ENCODE assay signal across 9 mouse cellular contexts in genomic region chr8:119603771-119604170, GRCm38 (mm10). TPM values are rescaled to one million over a fixed set of nuclear protein-coding genes. Genes with fewer than 3 reads are reported as not detected.
DNase-seq lines count a peak whose midpoint lies in the region; TF ChIP-seq lines count a peak whose summit lies in the region.
"Had no signal": no experiment of that assay in that cellular context is flagged by ENCODE, and none has a peak within 500 bp of the region (broad histone marks: within the 10 kb centered on the region; RNA-seq: fewer than 3 reads in every experiment).

No protein-coding gene starts in this region.

- H3K4me1 ChIP-seq in cerebellum, adult 2 months (ENCODE audit: control insufficient read depth, insufficient read depth, low read length), result peaks cover 9% of the 10 kb centered on the region
- H3K4me1 ChIP-seq in E14TG2a.4 (replicated peaks; ENCODE audit: low read depth, low read length), result peaks cover 39% of the 10 kb centered on the region
- peaks cover 17% of the 10 kb centered on the region for H3K4me1 ChIP-seq in hindbrain, embryonic 10.5 days (replicated peaks)

- no peak for DNase-seq in cerebellum, adult 2 months
- DNase-seq in cerebellum, adult 11 months, result no peak
- no peak for DNase-seq in hindbrain, embryonic 10.5 days (ENCODE audit: low spot score)
- DNase-seq in right cerebral cortex, postnatal 36 days (ENCODE audit: low spot score in 2 of 2), result no peak
- no peak for DNase-seq in MN1 (ENCODE audit: low spot score)
- DNase-seq in kidney, postnatal 36 days, result no peak

- no peak overlapping the region for H3K27ac ChIP-seq in cerebellum, adult 2 months (ENCODE audit: insufficient read depth, low read length)
- H3K27ac ChIP-seq in hindbrain, embryonic 10.5 days, result no peak overlapping the region
- no peak overlapping the region for H3K27ac ChIP-seq in macrophage

- TF ChIP-seq CTCF in cerebellum, adult 2 months (IDR thresholded peaks at IDR 0.05; ENCODE audit: borderline replicate concordance, insufficient read depth, low read depth, low read length), result no peak
- TF ChIP-seq CTCF in E14TG2a.4 (conservative IDR thresholded peaks at IDR 0.05; ENCODE audit: low read length), result no peak

- WGBS in cerebellum, adult 2 months, result 92% methylated on average over 4 of the region's 4 CpGs
- WGBS in hindbrain, embryonic 10.5 days, result 91% methylated on average over 4 of the region's 4 CpGs
- 79% methylated on average over 4 of the region's 4 CpGs for WGBS in macrophage (ENCODE audit: missing documents)

- peaks cover 11% of the 10 kb centered on the region; the same call in 1 of the 2 replicates for H3K79me2 ChIP-seq in macrophage (ENCODE audit: inconsistent target)

- H3K9me3 ChIP-seq in E14TG2a.4 (ENCODE audit: low read length), result peaks cover 10% of the 10 kb centered on the region
- H3K9me3 ChIP-seq in hindbrain, embryonic 10.5 days, result no peaks in the 10 kb centered on the region

- H3K36me3 ChIP-seq in E14TG2a.4 (ENCODE audit: insufficient read depth, low read length) (peaks cover 49% of the 10 kb centered on the region), macrophage (ENCODE audit: inconsistent target) (peaks cover 28% of the 10 kb centered on the region; the same call in 1 of the 2 replicates)
- peaks cover 45% of the 10 kb centered on the region for H3K36me3 ChIP-seq in hindbrain, embryonic 10.5 days

- H3K4me3 ChIP-seq in cerebellum, adult 2 months (replicated peaks; ENCODE audit: insufficient read depth, low read depth, low read length), result peak overlapping the region; percentile 88
- H3K4me3 ChIP-seq in E14TG2a.4 (replicated peaks; ENCODE audit: low read length) (peak overlapping the region; percentile 89), macrophage (ENCODE audit: inconsistent target) (peak overlapping the region; percentile 93; the same call in 1 of the 2 replicates)
- H3K4me3 ChIP-seq in hindbrain, embryonic 10.5 days, result peak overlapping the region; percentile 82

- H3K27me3 ChIP-seq in cerebellum, adult 2 months (ENCODE audit: control insufficient read depth, insufficient read depth, low read length), result no peaks in the 10 kb centered on the region
- no peaks in the 10 kb centered on the region for H3K27me3 ChIP-seq in E14TG2a.4 (ENCODE audit: insufficient read depth, low read length)
- H3K27me3 ChIP-seq in hindbrain, embryonic 10.5 days (ENCODE audit: insufficient read depth, poor library complexity, severe bottlenecking), result no peaks in the 10 kb centered on the region

- TF ChIP-seq POLR2A in cerebellum, adult 2 months (IDR thresholded peaks at IDR 0.05; ENCODE audit: borderline replicate concordance, insufficient read depth, low read length), result no peak

RNA-seq across cellular contexts. Expression of gene Taf1c, which starts 1.3 kb away (rescaled TPM):
- polyA plus RNA-seq in cerebellum, adult 2 months (2012; rRNA removed), result 14.2 and 14.6 TPM in 2 replicates
- 16.8 and 17.4 TPM in 2 replicates for polyA plus RNA-seq in hindbrain, embryonic 10.5 days (2016; fragmentation: Nextera tagmentation; extraction: Ambion mirVana)
- total RNA-seq in macrophage (2018; cell fraction: chromatin; rRNA removed), result 10 to 100 TPM in 25 of 26 experiments, 1 to 10 TPM in 1; 9.0 to 32.1 (median 20.1) TPM
- total RNA-seq in macrophage (2018; cell fraction: cytosol; rRNA removed), result 1 to 10 TPM; 2.1 to 7.6 (median 5.3) TPM
- total RNA-seq in macrophage (2018; cell fraction: nucleus; rRNA removed), result 10 to 100 TPM in 18 of 26 experiments, 1 to 10 TPM in 8; 6.9 to 19.7 (median 12.0) TPM
- polyA plus RNA-seq in macrophage (2018), result 2.5 to 6.5 TPM (median 6.3 TPM) in 3 replicates

RNA-seq across cellular contexts. Expression of gene Adad2, which starts 8.8 kb away (rescaled TPM):
- 0.11 TPM in 2 replicates for polyA plus RNA-seq in cerebellum, adult 2 months (2012; rRNA removed)
- polyA plus RNA-seq in hindbrain, embryonic 10.5 days (2016; fragmentation: Nextera tagmentation; extraction: Ambion mirVana), result 0.16 and 0.41 TPM in 2 replicates
- not detected for total RNA-seq in macrophage (2018; cell fraction: chromatin; rRNA removed)
- not detected for total RNA-seq in macrophage (2018; cell fraction: cytosol; rRNA removed)
- total RNA-seq in macrophage (2018; cell fraction: nucleus; rRNA removed), result not detected
- not detected in 3 replicates for polyA plus RNA-seq in macrophage (2018)
- polyA plus RNA-seq: frontal cortex, adult 2 months had no signal

RNA-seq across cellular contexts. Expression of gene Dnaaf1, which starts 28.7 kb away (rescaled TPM):
- 0.20 and 0.27 TPM in 2 replicates for polyA plus RNA-seq in cerebellum, adult 2 months (2012; rRNA removed)
- polyA plus RNA-seq in hindbrain, embryonic 10.5 days (2016; fragmentation: Nextera tagmentation; extraction: Ambion mirVana), result 0.39 and 1.3 TPM in 2 replicates
- not detected for total RNA-seq in macrophage (2018; cell fraction: chromatin; rRNA removed)
- total RNA-seq in macrophage (2018; cell fraction: cytosol; rRNA removed), result not detected
- total RNA-seq in macrophage (2018; cell fraction: nucleus; rRNA removed), result not detected
- polyA plus RNA-seq in macrophage (2018), result not detected in 3 replicates

RNA-seq across cellular contexts. Expression of gene Hsdl1, which starts 28.8 kb away (rescaled TPM):
- polyA plus RNA-seq in cerebellum, adult 2 months (2012; rRNA removed), result 42.4 and 45.0 TPM in 2 replicates
- polyA plus RNA-seq in hindbrain, embryonic 10.5 days (2016; fragmentation: Nextera tagmentation; extraction: Ambion mirVana), result 65.1 and 78.0 TPM in 2 replicates
- 10 to 100 TPM in 23 of 26 experiments, 1 to 10 TPM in 3; 7.0 to 30.4 (median 16.2) TPM for total RNA-seq in macrophage (2018; cell fraction: chromatin; rRNA removed)
- total RNA-seq in macrophage (2018; cell fraction: cytosol; rRNA removed), result 10 to 100 TPM; 29.3 to 49.0 (median 38.2) TPM
- 10 to 100 TPM; 15.4 to 41.9 (median 31.0) TPM for total RNA-seq in macrophage (2018; cell fraction: nucleus; rRNA removed)
- 22.6 to 36.4 TPM (median 30.2 TPM) in 3 replicates for polyA plus RNA-seq in macrophage (2018)

RNA-seq across cellular contexts. Expression of gene Kcng4, which starts 31.7 kb away (rescaled TPM):
- 92.6 and 99.0 TPM in 2 replicates for polyA plus RNA-seq in cerebellum, adult 2 months (2012; rRNA removed)
- polyA plus RNA-seq in hindbrain, embryonic 10.5 days (2016; fragmentation: Nextera tagmentation; extraction: Ambion mirVana), result 0.16 and 0.29 TPM in 2 replicates
- not detected for total RNA-seq in macrophage (2018; cell fraction: chromatin; rRNA removed)
- total RNA-seq in macrophage (2018; cell fraction: cytosol; rRNA removed), result not detected
- total RNA-seq in macrophage (2018; cell fraction: nucleus; rRNA removed), result not detected
- polyA plus RNA-seq in macrophage (2018), result not detected in 3 replicates
